Mouse (Mus musculus): ENCODE measurements around the gene Fancc. TPM values are rescaled to one million over a fixed set of nuclear protein-coding genes. Genes with fewer than 3 reads are reported as not detected.

Gene Fancc
- polyA plus RNA-seq, 1 experiment = 14.7 TPM

DNA sequence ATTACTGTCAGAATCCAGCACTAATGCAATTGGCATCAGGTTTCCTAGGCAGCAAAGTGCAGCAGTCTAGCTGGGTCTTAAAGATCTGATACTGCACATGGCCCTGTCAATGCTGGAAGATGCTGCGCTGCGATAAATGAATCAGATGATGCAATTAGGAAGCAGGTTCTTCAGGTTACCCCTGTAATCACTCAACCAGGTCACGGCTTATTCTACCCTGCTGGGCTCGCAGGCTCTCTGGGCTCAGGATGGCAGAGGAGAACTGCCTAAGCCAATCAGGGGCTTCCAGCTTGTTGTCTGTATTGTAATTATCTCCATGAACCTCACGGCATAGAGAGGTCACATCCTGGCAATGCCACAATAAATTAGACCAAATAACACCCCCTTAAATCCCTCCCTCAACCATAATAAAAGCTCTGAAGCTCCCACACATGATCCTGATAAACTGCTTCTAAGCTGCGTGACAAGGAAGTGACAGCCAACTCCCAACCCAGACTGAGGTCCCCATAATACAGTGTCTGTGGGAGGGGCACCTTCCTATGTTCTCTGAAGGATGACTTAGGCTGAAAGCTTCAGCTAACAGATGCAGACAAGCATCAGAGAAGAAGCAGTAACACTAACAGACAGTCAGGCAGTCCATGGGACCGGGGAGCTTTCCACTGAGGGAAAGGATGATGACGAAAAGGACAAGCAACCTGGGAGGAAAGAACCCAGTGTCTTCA, 159.7 kb downstream of the Fancc start:
- TF ChIP-seq CTCF (IDR thresholded peaks at IDR 0.05; ENCODE audit: borderline replicate concordance, control insufficient read depth, extremely low read depth, insufficient read depth, low read length, poor library complexity) = no peak
- no peak for TF ChIP-seq POLR2A (IDR thresholded peaks at IDR 0.05; ENCODE audit: control insufficient read depth, extremely low read depth, insufficient read depth, low read length, poor library complexity)
- 96% methylated on average over 8 of the region's 8 CpGs for WGBS
- H3K27ac ChIP-seq (ENCODE audit: control insufficient read depth, insufficient read depth, low read length) = no peak overlapping the region

DNA sequence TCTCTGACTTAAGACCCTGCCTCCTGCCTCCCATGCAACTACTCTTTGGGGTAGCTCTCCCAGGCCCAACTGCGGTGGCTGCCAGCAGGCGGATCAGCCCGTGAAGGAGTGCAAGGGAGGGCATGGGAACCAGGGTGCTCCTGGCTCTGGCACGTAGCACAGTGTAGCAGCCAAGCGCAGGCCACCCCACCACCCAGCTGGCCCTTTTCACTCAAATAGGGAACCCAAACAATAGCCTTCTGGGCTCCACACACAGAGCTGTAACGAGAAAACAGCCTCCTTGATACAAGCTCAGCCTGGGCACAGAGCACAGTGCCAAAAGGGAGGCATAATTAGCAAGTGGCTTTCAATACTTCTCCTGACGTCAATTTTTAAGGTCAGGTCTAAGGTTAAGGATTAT, 160.7 kb downstream of the Fancc start:
- Histone ChIP-seq H3K4me3 (ENCODE audit: control insufficient read depth, insufficient read depth, low read length) (no peak overlapping the region), H3K4me1 (replicated peaks; ENCODE audit: control insufficient read depth, insufficient read depth, low read length) (no peaks in the 10 kb centered on the region), H3K27me3 (ENCODE audit: control insufficient read depth, insufficient read depth, low read length) (no peaks in the 10 kb centered on the region), H3K36me3 (ENCODE audit: control insufficient read depth, insufficient read depth, low read length) (no peaks in the 10 kb centered on the region), H3K27ac (ENCODE audit: control insufficient read depth, insufficient read depth, low read length) (no peak overlapping the region)
- WGBS = 94% methylated on average over 7 of the region's 7 CpGs
- TF ChIP-seq POLR2A (IDR thresholded peaks at IDR 0.05; ENCODE audit: control insufficient read depth, extremely low read depth, insufficient read depth, low read length, poor library complexity) (no peak), CTCF (IDR thresholded peaks at IDR 0.05; ENCODE audit: borderline replicate concordance, control insufficient read depth, extremely low read depth, insufficient read depth, low read length, poor library complexity) (no peak)
- no peak for DNase-seq

More for the DNA sequence above, 159.7 kb downstream of the Fancc start:
- Histone ChIP-seq H3K27me3 (ENCODE audit: control insufficient read depth, insufficient read depth, low read length) (no peaks in the 10 kb centered on the region), H3K4me3 (ENCODE audit: control insufficient read depth, insufficient read depth, low read length) (no peak overlapping the region), H3K36me3 (ENCODE audit: control insufficient read depth, insufficient read depth, low read length) (no peaks in the 10 kb centered on the region), H3K4me1 (replicated peaks; ENCODE audit: control insufficient read depth, insufficient read depth, low read length) (no peaks in the 10 kb centered on the region)
- DNase-seq = no peak

DNA sequence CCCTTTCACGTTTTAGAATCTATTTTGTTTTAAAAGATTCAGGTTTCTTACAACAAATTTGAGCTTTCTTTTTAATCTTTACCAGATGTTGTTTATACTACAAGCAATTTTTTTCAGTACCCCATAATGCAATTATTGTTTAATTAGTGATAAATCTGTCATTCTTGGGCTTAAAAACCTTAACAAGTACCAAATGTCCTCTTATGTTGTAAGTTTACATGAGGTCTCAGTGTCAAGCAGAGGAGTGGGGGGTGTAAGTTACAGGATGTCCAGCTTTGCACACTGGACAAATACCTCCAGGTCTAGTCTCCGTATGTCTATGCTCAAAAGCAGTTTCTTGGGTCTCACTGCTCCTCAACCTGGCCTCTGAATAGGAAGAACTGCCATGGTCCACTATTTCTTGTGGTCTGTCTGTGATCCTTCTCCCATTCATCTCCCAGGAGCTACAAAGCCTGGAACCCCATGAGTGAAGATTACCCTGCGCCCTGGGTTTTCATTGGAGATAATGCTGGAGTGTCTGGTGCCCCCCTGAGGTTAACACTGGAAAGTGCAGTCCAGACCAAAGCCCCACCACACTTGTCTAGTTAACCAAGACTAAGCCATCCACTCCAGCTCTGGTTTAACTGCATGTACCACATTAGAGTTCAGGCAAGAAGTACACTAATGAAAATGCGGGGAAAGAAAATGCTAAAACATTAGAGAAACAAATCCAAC, 161.5 kb downstream of the Fancc start:
- H3K4me3 ChIP-seq (ENCODE audit: control insufficient read depth, insufficient read depth, low read length) = no peak overlapping the region
- WGBS = 88% methylated on average over 4 of the region's 4 CpGs
- H3K27me3 ChIP-seq (ENCODE audit: control insufficient read depth, insufficient read depth, low read length) = no peaks in the 10 kb centered on the region
- no peak overlapping the region for H3K27ac ChIP-seq (ENCODE audit: control insufficient read depth, insufficient read depth, low read length)
- peak; percentile 47 for DNase-seq
- TF ChIP-seq CTCF (IDR thresholded peaks at IDR 0.05; ENCODE audit: borderline replicate concordance, control insufficient read depth, extremely low read depth, insufficient read depth, low read length, poor library complexity) = no peak
- TF ChIP-seq POLR2A (IDR thresholded peaks at IDR 0.05; ENCODE audit: control insufficient read depth, extremely low read depth, insufficient read depth, low read length, poor library complexity) = no peak
- H3K4me1 ChIP-seq (replicated peaks; ENCODE audit: control insufficient read depth, insufficient read depth, low read length) = no peaks in the 10 kb centered on the region
- no peaks in the 10 kb centered on the region for H3K36me3 ChIP-seq (ENCODE audit: control insufficient read depth, insufficient read depth, low read length)

DNA sequence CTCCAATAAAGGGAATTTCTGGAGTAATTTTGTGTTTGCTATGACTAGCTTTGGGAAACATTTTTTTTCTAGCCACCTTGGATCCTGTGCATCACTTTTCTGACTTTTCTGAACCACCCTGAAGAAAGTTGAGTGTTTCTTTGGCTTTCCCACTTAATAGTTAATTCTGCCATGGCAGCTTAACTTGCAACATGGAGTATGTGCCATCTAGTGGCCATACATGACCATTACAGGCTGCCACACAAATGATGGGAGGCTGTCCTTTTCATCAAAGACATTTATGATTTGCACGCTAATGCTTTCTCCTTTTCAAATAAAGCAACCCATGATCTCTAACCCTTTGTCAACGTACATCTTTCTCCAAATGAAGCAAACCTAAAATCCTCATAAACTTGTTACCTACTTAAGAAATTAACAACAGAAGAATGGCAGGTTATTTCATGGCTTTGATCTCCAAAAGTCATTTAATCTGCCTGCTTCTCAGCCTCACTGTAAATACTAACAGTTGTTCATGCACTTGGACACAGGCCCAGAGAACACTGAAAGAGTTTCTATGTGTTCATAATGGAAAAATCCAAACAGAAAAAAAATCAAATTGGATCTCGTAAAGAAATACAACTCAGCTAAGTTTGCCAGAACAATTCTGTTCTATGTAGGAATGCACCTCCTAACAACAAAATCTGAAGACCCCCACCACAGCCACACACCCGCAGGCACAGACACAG, 164.3 kb downstream of the Fancc start:
- Histone ChIP-seq H3K27me3 (ENCODE audit: control insufficient read depth, insufficient read depth, low read length) (no peaks in the 10 kb centered on the region), H3K4me1 (replicated peaks; ENCODE audit: control insufficient read depth, insufficient read depth, low read length) (no peaks in the 10 kb centered on the region), H3K27ac (ENCODE audit: control insufficient read depth, insufficient read depth, low read length) (no peak overlapping the region), H3K4me3 (ENCODE audit: control insufficient read depth, insufficient read depth, low read length) (no peak overlapping the region), H3K36me3 (ENCODE audit: control insufficient read depth, insufficient read depth, low read length) (no peaks in the 10 kb centered on the region)
- TF ChIP-seq POLR2A (IDR thresholded peaks at IDR 0.05; ENCODE audit: control insufficient read depth, extremely low read depth, insufficient read depth, low read length, poor library complexity) = no peak
- TF ChIP-seq CTCF (IDR thresholded peaks at IDR 0.05; ENCODE audit: borderline replicate concordance, control insufficient read depth, extremely low read depth, insufficient read depth, low read length, poor library complexity) = no peak
- WGBS = 53% methylated on average over 4 of the region's 4 CpGs
- DNase-seq = peak; percentile 65

DNA sequence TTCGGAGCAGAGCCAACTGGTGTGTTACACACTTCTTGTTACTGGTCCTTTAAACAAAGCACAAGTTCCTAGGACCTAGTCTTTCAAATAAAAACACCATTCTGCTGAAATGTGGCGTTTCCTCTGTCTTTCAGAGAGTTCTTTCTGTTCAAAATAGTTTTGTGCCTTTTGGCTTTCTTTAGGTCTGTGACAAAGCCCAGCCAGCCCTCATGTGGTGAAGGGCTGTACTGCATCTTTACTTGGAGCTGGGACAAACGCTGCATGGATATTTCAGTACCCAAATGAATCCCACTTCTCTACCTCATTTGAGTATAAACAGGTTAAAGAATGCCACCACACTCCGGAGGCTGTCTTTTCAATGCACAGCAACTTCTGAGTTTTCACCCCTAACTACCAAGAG, 165.7 kb downstream of the Fancc start:
- no peaks in the 10 kb centered on the region for H3K27me3 ChIP-seq (ENCODE audit: control insufficient read depth, insufficient read depth, low read length)
- peak; percentile 67 for DNase-seq
- no peak overlapping the region for H3K27ac ChIP-seq (ENCODE audit: control insufficient read depth, insufficient read depth, low read length)
- WGBS = 57% methylated on average over 4 of the region's 4 CpGs
- no peak for TF ChIP-seq POLR2A (IDR thresholded peaks at IDR 0.05; ENCODE audit: control insufficient read depth, extremely low read depth, insufficient read depth, low read length, poor library complexity)
- no peak for TF ChIP-seq CTCF (IDR thresholded peaks at IDR 0.05; ENCODE audit: borderline replicate concordance, control insufficient read depth, extremely low read depth, insufficient read depth, low read length, poor library complexity)
- no peak overlapping the region for H3K4me3 ChIP-seq (ENCODE audit: control insufficient read depth, insufficient read depth, low read length)
- no peaks in the 10 kb centered on the region for H3K4me1 ChIP-seq (replicated peaks; ENCODE audit: control insufficient read depth, insufficient read depth, low read length)
- no peaks in the 10 kb centered on the region for H3K36me3 ChIP-seq (ENCODE audit: control insufficient read depth, insufficient read depth, low read length)

DNA sequence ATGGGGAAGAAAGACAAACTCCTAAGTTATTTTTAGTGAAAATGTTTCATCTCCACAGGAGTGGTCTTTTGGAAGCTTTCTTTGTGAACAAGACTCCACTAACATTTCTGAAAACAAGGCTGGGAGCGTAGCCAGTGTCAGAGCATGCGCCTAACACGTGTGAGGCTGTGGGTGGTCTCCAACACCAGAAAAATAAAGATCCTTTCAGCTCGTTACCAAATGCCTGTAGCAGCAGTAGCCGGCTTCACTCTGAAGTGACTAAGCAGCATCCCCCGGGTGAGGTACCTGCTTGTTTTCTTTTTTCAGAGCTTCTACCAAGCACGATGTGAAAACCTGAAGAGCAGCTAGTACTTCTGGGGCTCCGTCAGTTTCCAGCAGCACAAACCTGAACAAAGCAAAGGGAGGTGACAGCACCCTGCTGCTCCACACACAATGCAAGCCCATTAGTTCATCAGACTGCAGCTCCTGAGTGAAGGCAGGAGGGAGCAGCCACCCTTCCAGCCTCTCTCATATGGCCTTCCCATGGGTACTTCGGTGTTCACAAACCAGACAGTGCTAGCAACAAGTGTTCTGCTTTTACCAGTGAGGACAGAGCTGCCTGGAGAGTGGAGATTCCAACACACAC, 166.7 kb downstream of the Fancc start:
- no peak for TF ChIP-seq CTCF (IDR thresholded peaks at IDR 0.05; ENCODE audit: borderline replicate concordance, control insufficient read depth, extremely low read depth, insufficient read depth, low read length, poor library complexity)
- no peak for TF ChIP-seq POLR2A (IDR thresholded peaks at IDR 0.05; ENCODE audit: control insufficient read depth, extremely low read depth, insufficient read depth, low read length, poor library complexity)
- H3K27ac ChIP-seq (ENCODE audit: control insufficient read depth, insufficient read depth, low read length) = no peak overlapping the region; the same call in 1 of the 2 replicates
- no peak overlapping the region for H3K4me3 ChIP-seq (ENCODE audit: control insufficient read depth, insufficient read depth, low read length)
- no peak for DNase-seq
- H3K36me3 ChIP-seq (ENCODE audit: control insufficient read depth, insufficient read depth, low read length) = no peaks in the 10 kb centered on the region
- H3K4me1 ChIP-seq (replicated peaks; ENCODE audit: control insufficient read depth, insufficient read depth, low read length) = peaks cover 1% of the 10 kb centered on the region
- WGBS = 94% methylated on average over 9 of the region's 9 CpGs
- no peaks in the 10 kb centered on the region for H3K27me3 ChIP-seq (ENCODE audit: control insufficient read depth, insufficient read depth, low read length)
